ENCODE assay signal across 32 mouse cellular contexts in genomic region chr2:24942092-24942491, GRCm38 (mm10).
"Had no signal": no experiment of that assay in that cellular context is flagged by ENCODE, and none has a peak within 500 bp of the region (broad histone marks: within the 10 kb centered on the region; RNA-seq: fewer than 3 reads in every experiment).

No protein-coding gene starts in this region.

- H3K4me3 ChIP-seq: left cerebral cortex, adult 2 months; limb, embryonic 10.5 days; limb, embryonic 12.5 days; limb, embryonic 13.5 days; limb, embryonic 15.5 days; liver, embryonic 12.5 days; liver, embryonic 13.5 days; liver, embryonic 15.5 days; lung, embryonic 15.5 days; megakaryocyte, embryonic 14.5 days; midbrain, embryonic 10.5 days; midbrain, embryonic 12.5 days; midbrain, embryonic 13.5 days; midbrain, embryonic 15.5 days; myocyte had no signal

- ATAC-seq: liver, embryonic 12.5 days; liver, postnatal 0 days; lung, postnatal 0 days; midbrain, embryonic 13.5 days; midbrain, embryonic 15.5 days; midbrain, embryonic 16.5 days had no signal

- H3K27ac ChIP-seq: left cerebral cortex, adult 2 months; limb, embryonic 10.5 days; limb, embryonic 12.5 days; limb, embryonic 13.5 days; limb, embryonic 15.5 days; liver, embryonic 12.5 days; liver, embryonic 13.5 days; liver, embryonic 14.5 days; liver, embryonic 15.5 days; lung, embryonic 15.5 days; macrophage; midbrain, embryonic 10.5 days; midbrain, embryonic 12.5 days; midbrain, embryonic 13.5 days; midbrain, embryonic 15.5 days had no signal

- DNase-seq: left cerebral cortex, postnatal 4 days; liver; liver, embryonic 13.5 days; liver, postnatal 0 days; lung, adult 18-20 months; lung, adult 2 months; lung, embryonic 14.5 days; lung, postnatal 10 days; lung, postnatal 14 days; lung, postnatal 36 days; lung, postnatal 4 days; midbrain, embryonic 14.5 days had no signal

- H3K9me3 ChIP-seq: limb, embryonic 10.5 days; limb, embryonic 12.5 days; limb, embryonic 13.5 days; limb, embryonic 15.5 days; liver, embryonic 12.5 days; liver, embryonic 13.5 days; liver, embryonic 15.5 days; lung, embryonic 15.5 days; megakaryocyte, embryonic 14.5 days; midbrain, embryonic 10.5 days; midbrain, embryonic 12.5 days; midbrain, embryonic 13.5 days; midbrain, embryonic 15.5 days had no signal

- H3K36me3 ChIP-seq: limb, embryonic 10.5 days; limb, embryonic 12.5 days; limb, embryonic 13.5 days; limb, embryonic 15.5 days; liver, embryonic 12.5 days; liver, embryonic 13.5 days; liver, embryonic 15.5 days; lung, embryonic 15.5 days; midbrain, embryonic 10.5 days; midbrain, embryonic 12.5 days; midbrain, embryonic 13.5 days; midbrain, embryonic 15.5 days had no signal

- H3K27me3 ChIP-seq: limb, embryonic 12.5 days; limb, embryonic 13.5 days; limb, embryonic 15.5 days; liver, embryonic 13.5 days; lung, embryonic 15.5 days; midbrain, embryonic 12.5 days; midbrain, embryonic 15.5 days had no signal

- H3K4me1 ChIP-seq: limb, embryonic 10.5 days; limb, embryonic 12.5 days; limb, embryonic 13.5 days; limb, embryonic 15.5 days; liver, embryonic 12.5 days; liver, embryonic 13.5 days; liver, embryonic 15.5 days; lung, embryonic 15.5 days; midbrain, embryonic 10.5 days; midbrain, embryonic 12.5 days; midbrain, embryonic 13.5 days; midbrain, embryonic 15.5 days had no signal

- H3K9ac ChIP-seq: limb, embryonic 12.5 days; limb, embryonic 13.5 days; limb, embryonic 15.5 days; liver, embryonic 12.5 days; liver, embryonic 13.5 days; liver, embryonic 14.5 days; liver, embryonic 15.5 days; liver, postnatal 0 days; lung, embryonic 14.5 days; lung, embryonic 15.5 days; midbrain, embryonic 12.5 days; midbrain, embryonic 13.5 days; midbrain, embryonic 15.5 days had no signal

- H3K4me2 ChIP-seq: limb, embryonic 12.5 days; limb, embryonic 13.5 days; limb, embryonic 15.5 days; liver, embryonic 11.5 days; liver, embryonic 12.5 days; liver, embryonic 13.5 days; liver, embryonic 15.5 days; lung, embryonic 14.5 days; lung, embryonic 15.5 days; midbrain, embryonic 11.5 days; midbrain, embryonic 12.5 days; midbrain, embryonic 13.5 days; midbrain, embryonic 15.5 days had no signal
